Mouse (Mus musculus): ENCODE results near the gene Mrto4.

The Mrto4 gene

DNA sequence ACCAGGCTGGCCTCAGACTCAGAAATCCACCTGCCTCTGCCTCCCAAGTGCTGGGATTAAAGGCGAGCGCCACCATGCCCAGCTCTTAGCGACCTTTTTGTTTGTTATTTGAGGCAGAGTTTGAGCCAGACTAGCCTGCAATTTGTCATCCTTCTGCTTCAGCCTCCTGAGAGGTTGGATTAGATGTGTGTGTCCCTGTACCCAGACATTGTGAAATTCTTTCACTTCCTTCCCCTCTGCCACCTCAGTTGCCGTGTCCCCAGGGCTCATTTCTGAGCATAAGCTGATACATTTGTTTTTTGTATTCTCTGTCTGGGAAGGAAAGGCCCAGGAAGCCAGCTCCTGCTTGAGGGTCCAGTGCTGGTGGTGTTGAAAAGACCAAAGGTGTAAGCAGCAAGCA, 11.5 kb downstream of the Mrto4 start:
- no peak for DNase-seq (ENCODE audit: low spot score)

DNA sequence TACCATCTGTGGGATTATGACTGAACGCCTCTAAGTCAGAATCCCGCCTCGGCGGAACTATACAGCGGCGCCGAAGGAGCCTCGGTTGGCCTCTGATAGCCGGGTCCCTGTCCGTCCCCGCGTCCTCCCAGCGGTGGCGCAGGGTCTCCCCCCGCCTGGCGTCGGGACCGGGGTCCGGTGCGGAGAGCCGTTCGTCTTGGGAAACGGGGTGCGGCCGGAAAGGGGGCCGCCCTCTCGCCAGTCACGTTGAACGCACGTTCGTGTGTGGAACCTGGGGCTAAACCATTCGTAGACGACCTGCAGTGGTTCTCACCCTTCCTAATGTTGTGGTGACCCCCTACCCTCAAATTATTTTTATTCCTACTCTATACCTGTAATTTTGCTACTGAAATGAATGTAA, 14.2 kb downstream of the Mrto4 start:
- no peak for DNase-seq (ENCODE audit: low spot score)

DNA sequence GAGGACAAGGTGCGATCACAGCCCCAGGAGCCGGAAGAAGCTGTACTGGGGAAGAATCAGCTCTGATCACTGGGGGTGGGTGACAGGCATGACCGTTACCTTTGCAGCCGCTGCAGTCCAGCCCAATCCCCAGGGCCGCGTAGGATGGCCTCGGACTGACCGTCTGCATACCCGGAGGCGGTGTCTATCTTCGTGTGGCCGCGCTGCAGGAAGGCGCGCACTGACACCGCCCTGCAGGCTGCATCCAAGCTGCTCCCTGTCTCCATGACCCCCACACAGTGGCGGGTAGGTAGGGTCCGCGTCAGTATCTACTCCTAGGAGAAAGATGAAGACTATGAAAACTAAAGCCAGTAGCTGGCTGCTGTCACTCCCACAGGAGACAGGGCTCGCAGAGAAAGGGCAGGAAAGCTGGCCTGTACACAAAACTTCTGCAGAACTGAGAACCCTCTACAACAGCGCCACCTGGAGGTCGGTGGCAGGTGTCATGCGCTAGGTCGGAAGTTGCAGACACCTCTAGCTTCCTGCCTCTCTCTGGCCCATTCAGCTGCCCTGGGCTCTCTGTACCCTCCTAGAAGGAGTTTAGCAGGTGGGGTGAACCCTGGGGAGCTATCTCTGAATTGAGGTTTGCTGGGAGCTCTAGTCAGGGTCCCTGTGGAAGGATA, 15.4 kb downstream of the Mrto4 start:
- no peak for DNase-seq (ENCODE audit: low spot score)

DNA sequence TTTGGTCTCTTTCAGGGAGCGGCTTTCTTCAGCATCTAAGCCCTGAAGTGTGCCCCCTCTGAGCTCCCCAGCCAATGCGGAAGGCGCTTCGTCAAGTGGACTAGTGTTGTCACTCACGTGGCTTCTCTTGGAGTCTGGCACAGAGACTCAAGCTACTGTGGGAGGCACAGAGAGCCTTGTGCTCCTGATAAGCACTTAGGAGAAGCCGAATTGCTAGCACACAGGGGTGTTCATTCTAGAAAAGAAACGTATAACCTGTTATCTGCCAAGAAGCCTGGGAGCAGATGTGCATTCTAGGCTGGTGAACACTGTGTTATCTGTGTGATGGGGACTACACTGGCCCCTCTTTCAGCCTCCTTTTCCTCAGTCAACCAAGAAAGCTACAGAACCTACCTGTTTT, 16.9 kb downstream of the Mrto4 start:
- no peak for DNase-seq (ENCODE audit: low spot score)

DNA sequence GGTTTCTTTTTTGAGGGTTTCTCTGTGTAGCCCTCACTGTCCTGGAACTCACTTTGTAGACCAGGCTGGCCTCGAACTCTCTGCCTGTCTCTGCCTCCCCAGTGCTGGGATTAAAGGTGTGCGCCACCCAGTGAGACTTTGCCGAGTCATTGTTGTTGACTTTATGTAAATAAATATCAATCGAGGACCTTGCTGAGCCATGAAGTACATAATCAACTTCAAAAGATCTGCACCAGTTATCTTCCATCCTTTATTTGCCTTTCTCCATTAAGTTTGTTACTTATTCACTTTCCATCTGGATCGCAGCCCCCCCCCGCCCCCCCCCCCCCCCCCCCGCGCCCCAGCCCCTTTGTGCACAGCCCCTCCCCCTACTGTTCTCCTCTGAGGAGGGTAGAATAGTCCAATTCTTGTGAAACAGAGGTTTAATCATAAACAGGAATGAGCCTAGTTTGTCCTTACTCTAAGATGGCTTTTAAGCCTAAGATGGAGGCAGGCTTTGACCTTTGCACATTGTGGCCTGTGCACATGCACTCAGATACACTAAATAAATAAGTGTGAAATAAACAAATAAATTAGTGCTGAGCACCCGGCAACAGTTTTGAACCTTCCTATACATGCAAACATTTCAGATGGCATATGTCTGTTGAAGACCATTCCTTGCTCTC, 17.6 kb downstream of the Mrto4 start:
- DNase-seq (ENCODE audit: low spot score) = no peak

DNA sequence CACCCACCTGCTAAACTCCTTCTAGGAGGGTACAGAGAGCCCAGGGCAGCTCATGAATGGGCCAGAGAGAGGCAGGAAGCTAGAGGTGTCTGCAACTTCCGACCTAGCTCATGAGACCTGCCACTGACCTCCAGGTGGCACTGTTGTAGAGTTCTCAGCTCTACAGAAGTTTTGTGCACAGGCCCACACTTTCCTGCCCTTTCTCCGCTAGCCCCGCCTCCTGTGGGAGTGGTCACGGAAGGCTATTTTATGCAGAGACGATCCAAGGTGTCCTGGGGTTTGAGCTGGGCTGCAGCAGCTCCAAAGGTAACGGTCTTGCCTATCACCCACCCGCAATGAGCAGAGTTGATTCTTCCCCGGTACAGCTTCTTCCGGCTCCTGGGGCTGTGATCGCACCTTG, 21.8 kb downstream of the Mrto4 start:
- no peak for DNase-seq (ENCODE audit: low spot score)

DNA sequence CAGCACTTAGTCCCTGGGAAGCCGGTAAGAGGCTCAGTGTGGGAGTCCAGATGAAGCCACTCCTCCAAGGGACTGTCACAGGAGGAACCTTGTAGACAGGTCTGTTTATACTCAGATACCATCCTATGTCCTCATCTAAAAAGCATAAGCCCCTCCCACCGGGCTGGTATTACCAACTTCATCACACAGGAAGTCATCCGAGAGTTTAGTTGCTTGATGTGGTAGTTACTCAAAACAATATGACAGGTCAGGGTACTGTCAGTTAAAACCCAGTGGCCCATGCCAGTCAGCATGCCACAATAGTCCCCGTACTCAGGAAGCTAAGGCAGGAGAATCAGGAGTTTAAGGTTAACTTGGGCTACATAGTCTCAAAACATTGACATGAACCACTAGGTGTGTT, 32.6 kb downstream of the Mrto4 start:
- DNase-seq (ENCODE audit: low spot score) = no peak

DNA sequence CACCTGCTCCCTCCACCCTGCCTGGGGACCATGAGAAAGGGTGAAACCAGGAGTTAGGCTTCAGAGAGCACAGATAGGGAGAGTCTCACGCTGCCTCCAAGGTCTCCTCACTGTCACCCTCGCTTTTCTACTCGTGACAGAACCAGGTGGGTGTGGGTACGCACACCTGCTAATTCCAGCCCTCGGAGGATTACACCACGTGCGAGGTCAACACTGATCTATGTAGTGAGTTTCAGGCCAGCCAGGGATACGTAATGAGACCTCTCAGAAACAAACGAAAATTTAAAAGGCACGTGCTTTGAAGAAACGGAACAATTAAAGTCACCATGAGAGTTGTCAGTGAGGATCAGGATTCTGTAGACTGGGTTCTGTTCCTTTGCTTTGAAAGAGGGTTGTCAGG, 33.9 kb downstream of the Mrto4 start:
- DNase-seq (ENCODE audit: low spot score) = no peak

DNA sequence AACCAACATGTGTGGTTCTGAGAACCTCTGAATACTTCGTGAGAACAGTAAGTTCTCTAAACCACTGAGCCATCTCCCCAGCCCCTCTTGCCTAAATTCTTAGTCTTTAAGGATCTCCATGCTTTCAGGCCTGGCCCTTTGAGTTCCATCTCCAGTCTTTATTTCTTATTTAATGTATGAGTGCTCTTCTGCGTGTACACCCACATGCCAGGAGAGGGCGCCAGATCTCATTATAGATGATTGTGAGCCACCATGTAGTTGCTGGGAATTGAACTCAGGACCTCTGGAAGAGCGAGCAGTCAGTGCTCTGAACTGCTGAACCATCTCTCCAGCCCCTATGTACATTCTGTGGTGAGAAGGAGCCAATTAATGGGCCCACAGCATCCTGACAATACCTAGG, 39.7 kb downstream of the Mrto4 start:
- DNase-seq (ENCODE audit: low spot score) = no peak

DNA sequence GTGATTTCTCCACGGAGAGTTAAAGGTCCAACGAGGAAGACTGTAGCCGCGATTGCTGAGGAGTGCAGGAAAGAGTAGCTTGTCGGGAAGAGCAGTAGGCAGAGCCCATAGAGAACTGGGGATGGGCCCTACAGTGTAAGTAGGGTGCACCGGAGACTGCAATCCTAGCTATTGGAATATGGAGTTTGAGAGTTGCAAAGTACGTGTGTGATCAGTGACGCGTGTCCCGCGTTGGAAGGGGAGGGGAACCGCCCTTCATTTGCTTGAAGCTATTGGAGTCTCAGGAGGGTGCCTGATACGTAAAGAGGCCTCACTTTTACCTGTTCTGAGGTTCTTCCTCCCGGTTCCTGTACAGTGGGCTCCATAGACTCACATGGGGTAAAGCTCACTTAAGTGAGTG, 40.7 kb downstream of the Mrto4 start:
- no peak for DNase-seq (ENCODE audit: low spot score)

DNA sequence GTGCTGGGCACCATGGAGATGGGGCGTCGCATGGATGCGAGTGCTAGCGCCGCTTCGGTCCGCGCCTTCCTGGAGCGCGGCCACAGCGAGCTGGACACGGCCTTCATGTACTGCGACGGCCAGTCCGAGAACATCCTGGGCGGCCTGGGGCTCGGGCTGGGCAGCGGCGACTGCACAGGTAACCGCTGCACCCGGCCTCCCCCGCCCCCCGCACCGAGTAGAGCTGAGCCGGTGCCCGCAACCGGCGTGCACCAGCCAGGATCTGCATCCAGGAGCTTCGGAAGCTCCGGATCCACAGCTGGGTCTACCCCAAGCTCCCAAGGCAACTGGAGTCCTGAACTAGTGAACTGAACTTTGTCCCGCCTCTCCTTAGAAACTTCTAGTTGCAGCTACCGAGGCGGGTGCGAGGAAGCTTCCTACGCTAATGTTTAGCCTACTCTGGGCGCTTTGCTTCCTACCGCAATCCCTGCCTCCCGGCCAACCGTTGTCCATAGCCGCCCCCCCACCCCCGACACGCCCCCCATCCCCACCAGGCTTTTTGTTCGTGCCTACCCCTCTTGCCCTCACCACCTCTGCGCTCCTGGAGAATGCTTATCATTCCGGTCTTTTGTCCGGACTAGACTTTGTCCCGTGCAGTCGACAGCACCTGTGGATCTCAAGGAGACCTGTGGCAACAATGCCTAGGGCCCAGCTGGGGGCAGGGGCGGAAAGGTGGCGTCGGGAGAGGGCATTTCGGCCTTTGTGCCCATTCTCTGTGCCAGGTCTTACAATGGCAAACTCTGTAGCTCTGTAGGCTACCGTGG, 41.3 kb downstream of the Mrto4 start:
- DNase-seq (ENCODE audit: low spot score) = no peak

DNA sequence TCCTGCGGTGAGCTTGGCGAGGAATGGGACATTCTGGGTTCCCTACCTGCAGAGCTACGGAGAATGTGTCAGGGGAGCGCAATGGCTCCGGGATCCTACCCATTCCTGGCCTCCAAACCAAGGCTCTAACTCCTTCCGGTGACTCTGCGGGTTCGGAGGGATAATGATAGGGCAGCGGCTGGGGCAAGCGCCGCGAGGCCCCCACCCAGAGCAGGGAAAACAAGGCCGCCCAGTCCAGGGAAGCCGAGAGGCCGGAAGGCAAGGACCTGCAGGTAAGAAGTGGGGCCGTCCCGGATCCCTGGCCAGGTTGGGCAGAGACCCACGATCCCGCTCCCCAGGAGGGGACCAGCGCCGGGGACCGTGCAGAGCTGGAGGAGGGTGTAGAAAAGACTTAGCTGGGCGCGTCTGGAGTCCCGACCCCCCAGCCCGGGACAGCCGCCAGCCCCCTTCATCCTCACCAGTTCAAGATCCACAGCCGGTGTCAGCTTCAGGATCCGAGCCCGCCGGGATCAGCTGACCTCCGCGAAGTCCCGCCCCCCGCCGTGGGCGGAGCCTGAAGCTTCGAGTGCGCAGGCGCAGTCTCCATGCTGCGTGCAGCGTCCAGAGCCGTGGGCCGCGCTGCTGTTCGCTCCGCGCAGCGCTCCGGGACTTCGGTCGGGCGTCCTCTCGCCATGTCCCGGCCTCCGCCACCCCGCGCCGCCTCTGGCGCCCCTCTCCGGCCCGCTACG, 42.0 kb downstream of the Mrto4 start, which contains the start of the genes Pqlc2 and Akr7a5:
Gene Pqlc2 (minus strand): TSS at position 538 of the 728 bp plus-strand sequence.
Gene Akr7a5 (plus strand): TSS at position 574 of the 728 bp plus-strand sequence.
- peak; percentile 86 for DNase-seq (ENCODE audit: low spot score)

DNA sequence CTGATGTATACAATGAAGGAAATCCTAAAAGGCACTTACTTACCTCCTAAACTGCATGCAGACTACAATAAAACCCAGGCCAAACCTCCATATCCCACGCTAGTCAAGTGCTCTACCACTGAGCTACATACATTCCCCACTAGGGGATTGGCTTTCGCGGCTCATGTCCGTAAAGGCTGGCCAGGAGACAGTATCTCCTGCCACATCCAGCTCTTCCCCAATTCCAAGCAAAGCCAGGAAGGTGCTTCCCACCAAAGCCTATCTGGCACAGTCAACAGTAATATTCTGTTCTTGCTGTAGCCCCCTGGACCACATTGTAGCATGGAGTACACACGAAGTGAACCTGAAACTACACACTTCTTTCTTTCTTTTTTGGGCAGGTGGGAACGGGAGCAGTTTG, 42.7 kb downstream of the Mrto4 start:
- DNase-seq (ENCODE audit: low spot score) = no peak

DNA sequence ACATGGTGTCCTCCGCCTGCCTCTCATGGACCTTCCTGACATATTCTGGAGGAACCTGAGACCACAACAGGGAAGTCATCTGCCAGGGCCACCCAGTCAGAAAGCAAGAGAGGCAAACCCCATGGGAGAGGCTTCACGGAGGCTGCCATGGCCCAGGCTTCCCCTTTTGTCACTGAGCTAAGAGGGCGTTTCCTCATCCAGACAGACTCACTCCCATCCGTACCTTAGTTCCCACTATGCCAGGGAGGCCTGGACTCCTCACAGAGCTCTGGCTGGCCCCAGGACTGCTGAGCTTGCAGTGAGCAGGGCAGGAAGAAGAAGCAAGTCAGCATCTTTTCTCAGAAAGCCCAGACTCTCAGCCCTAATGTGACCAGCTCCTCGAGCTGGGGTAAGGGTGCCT, 44.5 kb downstream of the Mrto4 start:
- no peak for DNase-seq (ENCODE audit: low spot score)

DNA sequence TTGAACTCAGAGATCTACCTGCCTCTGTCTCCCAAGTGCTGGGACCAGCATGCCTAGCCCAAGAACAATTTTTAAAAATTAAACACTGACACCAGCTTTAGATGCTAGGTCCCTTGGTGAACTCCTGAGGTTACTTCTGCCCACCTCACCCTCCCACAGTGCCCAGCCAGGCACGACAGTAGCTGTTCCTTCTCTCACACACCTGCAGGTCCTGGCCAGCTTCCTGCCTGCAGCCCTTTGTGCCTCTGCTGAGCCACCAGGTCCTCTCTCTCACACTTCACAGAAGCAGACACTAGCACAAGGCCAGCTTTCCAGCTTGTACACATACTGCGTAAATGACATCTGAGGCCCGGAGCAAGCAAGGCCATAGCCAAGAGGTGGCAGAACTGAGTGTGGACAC, 46.9 kb downstream of the Mrto4 start:
- no peak for DNase-seq (ENCODE audit: low spot score)

DNA sequence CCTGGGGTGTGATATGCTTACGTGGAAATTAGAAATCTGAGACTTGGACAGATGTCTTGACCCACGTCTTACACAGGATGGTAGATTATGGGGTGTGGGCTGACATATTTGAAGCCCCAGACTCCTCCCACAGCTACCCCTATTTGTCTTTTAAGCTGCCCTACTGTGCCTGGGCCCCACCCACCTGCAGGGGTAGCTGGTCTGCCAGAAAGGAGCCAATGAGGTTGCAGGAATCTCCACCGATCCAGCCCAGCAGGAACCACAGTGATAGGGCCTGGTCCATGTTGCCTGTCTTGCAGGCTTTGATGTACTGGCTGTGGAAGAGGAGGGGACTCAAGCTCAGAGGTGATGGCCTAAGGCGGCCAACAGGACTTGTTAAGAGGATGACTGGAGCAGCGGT, 50.1 kb downstream of the Mrto4 start:
- no peak for DNase-seq (ENCODE audit: low spot score)

DNA sequence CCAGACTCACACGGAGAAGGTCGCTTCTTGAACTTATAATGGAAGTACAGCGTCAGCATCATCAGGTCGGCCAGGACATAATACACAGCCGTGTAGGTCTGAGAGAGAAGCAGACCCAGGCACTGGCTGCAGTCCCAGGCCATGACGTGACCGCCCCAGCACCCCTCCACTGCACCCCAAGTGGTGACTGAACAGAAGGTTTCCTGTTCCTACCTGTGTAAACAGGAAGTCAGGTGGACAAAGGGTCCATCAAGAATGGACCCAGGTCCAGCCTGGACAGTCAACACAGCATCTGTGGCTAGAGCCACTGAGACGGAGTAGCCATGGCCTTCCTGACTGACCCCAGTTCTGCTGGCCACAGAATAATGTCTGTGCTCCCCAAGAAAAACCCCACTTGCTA, 50.6 kb downstream of the Mrto4 start:
- no peak for DNase-seq (ENCODE audit: low spot score)

DNA sequence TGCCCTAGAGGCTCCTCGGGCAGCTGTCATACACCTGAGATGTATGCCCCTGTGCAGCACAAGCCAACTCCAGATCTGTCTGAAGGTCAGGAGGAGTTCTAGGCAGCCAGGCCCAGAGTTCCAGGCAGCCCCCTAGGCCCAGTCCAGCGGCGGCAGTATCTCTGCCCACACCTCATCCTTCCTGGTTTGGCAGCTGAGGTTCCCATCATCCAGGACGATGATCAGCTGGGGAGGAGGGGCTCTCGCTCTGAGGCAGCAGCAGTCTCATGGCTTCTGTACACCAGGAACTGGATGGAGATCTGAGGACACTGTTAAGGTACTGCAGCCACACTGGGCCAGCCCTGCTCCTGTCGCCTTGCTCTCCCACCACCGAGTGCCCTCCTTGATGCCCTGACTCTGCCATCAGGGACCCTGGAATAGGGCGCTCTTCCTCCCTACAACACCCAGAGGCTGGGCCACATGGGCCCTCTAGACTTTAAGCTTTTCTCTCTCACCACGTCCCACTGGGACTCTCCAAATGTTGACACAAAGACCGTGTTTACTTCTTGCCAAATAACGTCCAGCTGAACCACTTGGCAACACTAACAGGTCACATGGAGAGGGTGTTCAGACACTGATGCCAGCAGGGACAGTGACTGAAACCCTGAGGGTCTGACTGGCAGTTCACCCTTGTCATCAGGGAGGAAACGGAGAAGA, 53.6 kb downstream of the Mrto4 start:
- DNase-seq (ENCODE audit: low spot score) = no peak

DNA sequence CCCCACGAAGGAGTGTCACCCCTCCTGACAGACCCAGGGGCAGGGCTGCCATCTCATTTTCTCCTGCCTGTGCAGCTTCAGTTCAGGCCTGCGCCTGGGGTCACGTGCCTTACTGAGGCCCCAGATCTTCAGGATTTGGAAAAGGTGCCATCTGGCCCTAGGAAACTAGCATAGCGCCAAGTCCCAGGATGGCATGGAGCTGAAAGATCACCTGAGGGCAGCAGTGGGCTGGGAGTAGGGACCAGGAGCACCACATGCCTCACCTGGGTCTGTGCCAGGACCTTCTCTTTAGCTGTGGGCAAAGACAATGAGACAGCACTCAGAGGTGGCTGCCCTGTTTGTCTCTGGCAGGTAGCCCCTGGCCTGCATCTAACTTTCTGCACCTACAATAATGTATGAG, 54.8 kb downstream of the Mrto4 start:
- no peak for DNase-seq (ENCODE audit: low spot score)

All from layer of hippocampus, adult 9-10 months (tissue).